Mouse (Mus musculus): Measurements from ENCODE around the gene Ccdc155.

Ccdc155 gene

DNA sequence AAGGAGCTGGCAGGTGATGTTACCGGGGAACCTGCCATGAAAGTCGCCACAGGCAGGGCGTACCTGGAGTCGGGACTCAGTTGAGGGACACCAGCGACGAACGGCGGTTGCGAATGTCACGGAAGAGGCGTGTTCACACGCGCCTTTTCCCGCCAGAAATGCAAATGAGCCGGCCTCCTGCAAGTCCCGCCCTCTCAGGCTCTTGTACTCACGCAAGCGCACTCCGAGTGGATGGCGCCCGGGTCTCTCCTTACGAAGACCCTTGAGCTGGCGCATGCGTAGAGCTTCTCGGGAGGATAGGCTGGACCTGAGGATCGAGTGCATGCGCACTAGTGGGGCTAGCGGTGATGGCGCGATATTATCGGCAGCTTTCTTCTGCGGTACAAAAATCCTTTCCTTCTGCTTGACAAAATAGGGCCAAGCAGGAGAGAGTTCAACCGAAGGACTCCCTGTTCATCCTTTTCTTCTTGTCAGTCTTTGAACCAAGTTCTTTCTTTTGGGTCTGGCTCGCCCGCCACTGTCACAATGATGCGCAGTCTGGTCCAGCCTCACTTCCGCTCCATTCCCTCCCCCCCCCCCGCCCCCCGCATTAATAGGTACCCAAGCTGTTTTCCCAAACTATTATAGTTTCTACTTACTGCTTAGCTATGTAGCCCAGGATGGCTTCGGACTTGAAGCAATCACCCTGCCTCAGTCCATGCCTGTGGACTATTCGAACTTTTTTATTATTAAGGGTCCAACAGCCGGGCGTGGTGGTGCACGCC lies at the start of gene Ccdc155:
Gene Ccdc155, minus strand, starts transcription at position 513 of the 764 bp plus-strand sequence.
- peak; percentile 94 for DNase-seq (ENCODE audit: low spot score)

- DNase-seq (ENCODE audit: low spot score), result no peak
Observed at GRCm38 (mm10) chr7:45253806-45254205, 49.1 kb upstream of the Ccdc155 start.

GRCm38 (mm10) chr7:45247666-45248065 lies 43.0 kb upstream of the Ccdc155 start:
- DNase-seq (ENCODE audit: low spot score), result no peak

GRCm38 (mm10) chr7:45241389-45241749 lies 36.7 kb upstream of the Ccdc155 start:
- DNase-seq (ENCODE audit: low spot score), result no peak

GRCm38 (mm10) chr7:45240633-45241388 lies 36.1 kb upstream of the Ccdc155 start, which contains the start of gene Slc6a16:
Slc6a16 (plus strand) TSS chr7:45241085.
- no peak for DNase-seq (ENCODE audit: low spot score)

GRCm38 (mm10) chr7:45240109-45240508 lies 35.4 kb upstream of the Ccdc155 start:
- no peak for DNase-seq (ENCODE audit: low spot score)

DNA sequence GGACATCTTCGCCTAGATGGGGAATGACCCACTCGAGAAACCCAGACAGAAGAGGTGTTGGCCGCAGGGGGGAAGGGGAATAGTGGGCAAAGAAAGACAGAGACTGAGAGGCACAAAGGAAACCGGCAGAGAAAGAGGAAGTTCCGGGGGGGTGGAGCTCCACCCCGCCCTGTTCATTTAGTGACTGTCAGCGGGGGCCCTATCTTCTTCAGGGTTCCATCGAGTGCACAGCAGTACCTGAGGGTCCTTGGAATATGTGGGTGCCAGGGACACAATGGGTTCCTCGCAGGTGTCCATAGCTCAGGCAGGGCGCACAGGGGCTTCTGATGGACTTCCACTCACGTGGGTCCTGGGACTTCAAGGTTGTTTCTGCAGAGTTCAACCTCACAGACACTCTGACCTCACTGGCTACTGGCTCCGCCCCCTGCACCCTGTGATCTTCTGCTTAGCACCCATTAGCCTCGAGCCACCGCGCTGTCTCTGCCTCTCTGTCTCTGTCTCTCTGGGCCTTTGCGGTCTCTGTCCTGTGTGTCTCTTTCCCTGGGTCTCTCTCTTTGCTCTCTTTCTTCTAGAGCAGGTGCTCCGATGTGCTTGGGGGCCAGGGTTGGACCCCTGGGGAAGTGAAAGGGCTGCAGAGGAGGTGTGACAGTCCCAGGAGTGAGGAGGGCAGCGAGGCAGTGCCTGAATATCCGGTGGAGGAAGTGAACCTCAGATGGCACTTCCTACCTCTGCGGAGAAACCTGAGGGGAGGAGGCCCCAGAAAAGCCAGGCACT lies 34.2 kb upstream of the Ccdc155 start, which contains the start of gene Cd37:
Gene Cd37, minus strand, starts transcription at position 393 of the 774 bp plus-strand sequence.
- peak; percentile 53 for DNase-seq (ENCODE audit: low spot score)

DNA sequence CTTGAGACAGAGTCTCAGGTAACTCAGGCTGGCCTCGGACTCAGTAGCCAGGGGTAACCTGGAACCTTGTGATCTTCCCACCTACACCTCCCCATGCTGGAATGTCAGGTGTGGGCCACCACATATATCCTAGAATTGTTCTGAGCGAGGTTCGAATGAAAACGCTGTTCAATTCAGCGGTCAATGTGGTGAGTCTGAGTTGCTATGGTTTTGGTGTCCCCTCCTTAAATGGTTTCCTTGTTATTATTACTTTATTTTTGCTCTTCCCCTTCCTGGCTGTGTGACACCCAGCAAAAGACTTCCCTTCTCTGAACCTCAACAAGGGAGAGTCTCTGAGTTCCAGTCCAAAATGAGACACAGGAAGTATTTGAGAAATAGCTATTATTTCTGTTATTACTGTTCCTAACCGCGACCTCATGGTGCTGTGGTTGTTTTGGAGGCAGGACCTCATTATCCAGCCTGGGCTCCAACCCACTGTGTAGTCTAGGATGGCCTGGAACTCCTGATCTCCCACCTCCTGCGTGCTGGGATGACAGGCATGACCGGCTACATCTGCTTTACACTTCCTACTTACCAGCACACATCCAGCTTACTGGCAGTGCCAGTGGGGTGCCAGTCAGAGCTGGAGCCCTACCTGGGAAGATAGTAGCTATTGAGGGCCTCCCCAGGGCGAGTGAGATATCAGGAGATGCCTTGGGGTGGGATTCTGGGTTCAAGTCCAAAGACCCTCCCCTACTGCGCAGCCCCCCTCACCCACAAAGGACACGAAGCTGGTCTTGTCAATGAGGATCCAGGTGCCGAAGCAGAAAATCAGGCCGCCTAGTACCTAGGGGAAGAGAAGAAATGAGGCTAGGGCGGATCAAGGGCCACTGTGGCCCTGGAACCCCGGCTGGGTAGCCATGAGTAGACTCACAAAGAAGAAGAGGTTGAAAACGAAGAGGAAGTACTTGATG lies 33.3 kb upstream of the Ccdc155 start:
- DNase-seq (ENCODE audit: low spot score), result no peak

GRCm38 (mm10) chr7:45235656-45236180 lies 31.0 kb upstream of the Ccdc155 start:
- DNase-seq (ENCODE audit: low spot score), result no peak

GRCm38 (mm10) chr7:45234922-45235571 lies 30.4 kb upstream of the Ccdc155 start:
- DNase-seq (ENCODE audit: low spot score), result peak; percentile 58

- DNase-seq (ENCODE audit: low spot score), result no peak
Observed at GRCm38 (mm10) chr7:45234333-45234841, 29.7 kb upstream of the Ccdc155 start.

GRCm38 (mm10) chr7:45233580-45234332 lies 29.1 kb upstream of the Ccdc155 start:
- DNase-seq (ENCODE audit: low spot score), result no peak

GRCm38 (mm10) chr7:45232716-45233465 lies 28.2 kb upstream of the Ccdc155 start:
- DNase-seq (ENCODE audit: low spot score), result no peak

GRCm38 (mm10) chr7:45231941-45232340 lies 27.2 kb upstream of the Ccdc155 start:
- no peak for DNase-seq (ENCODE audit: low spot score)

- DNase-seq (ENCODE audit: low spot score), result no peak
Observed at GRCm38 (mm10) chr7:45231192-45231591, 26.5 kb upstream of the Ccdc155 start.

GRCm38 (mm10) chr7:45229459-45230203 lies 24.9 kb upstream of the Ccdc155 start:
- DNase-seq (ENCODE audit: low spot score), result no peak

- no peak for DNase-seq (ENCODE audit: low spot score)
Observed at GRCm38 (mm10) chr7:45229046-45229445, 24.4 kb upstream of the Ccdc155 start.

GRCm38 (mm10) chr7:45228548-45228947 lies 23.9 kb upstream of the Ccdc155 start:
- no peak for DNase-seq (ENCODE audit: low spot score)
